Mouse (Mus musculus): ENCODE data around the gene Ifit1bl1. TPM values are rescaled to one million over a fixed set of nuclear protein-coding genes. Genes with fewer than 3 reads are reported as not detected.
A peak's percentile ranks its signal among the peaks of the same experiment; 100 is the strongest.
"Not testable (repeated sequence)": the region's sequence is repeated elsewhere in the genome, so short reads cannot be mapped to it uniquely, and the experiment has no call there.

Gene Ifit1bl1
- polyA plus RNA-seq, 1 experiment from 2014 or later, result not detected

DNA sequence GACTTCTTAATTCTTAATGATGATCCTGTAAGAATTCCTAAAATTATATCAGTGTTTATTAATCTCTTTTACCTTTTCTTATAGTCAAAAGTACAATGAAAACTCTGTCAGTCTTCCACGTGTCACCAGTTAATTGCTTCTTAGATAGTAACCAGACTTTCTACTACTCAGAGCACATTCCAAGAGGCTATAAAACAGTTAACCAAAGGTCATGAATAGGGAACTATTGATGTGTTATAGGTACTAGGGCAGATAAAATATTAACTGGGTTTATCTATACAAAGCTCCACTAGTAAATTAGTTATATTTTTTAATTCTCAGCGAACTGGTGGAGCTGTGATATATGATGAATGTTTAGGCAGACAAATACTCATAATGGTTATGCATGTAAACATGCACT, 25.7 kb upstream of the Ifit1bl1 start:
- Histone ChIP-seq H3K4me2 (replicated peaks; ENCODE audit: low read depth, low read length) (no peak overlapping the region), H3K9ac (replicated peaks; ENCODE audit: low read depth, low read length) (no peak overlapping the region), H3K27me3 (ENCODE audit: control insufficient read depth, insufficient read depth, low read length) (no peaks in the 10 kb centered on the region), H3K36me3 (ENCODE audit: control insufficient read depth, insufficient read depth, low read length) (no peaks in the 10 kb centered on the region), H3K4me3 (ENCODE audit: low read depth, low read length) (no peak overlapping the region), H3K4me1 (ENCODE audit: control insufficient read depth, insufficient read depth, low read length) (no peaks in the 10 kb centered on the region), H3K9me3 (ENCODE audit: control insufficient read depth, low read depth, low read length) (no peaks in the 10 kb centered on the region), H3K27ac (ENCODE audit: low read length) (no peak overlapping the region)
- no peak for ATAC-seq (ENCODE audit: insufficient number of reproducible peaks, insufficient read depth, low FRiP score, low read depth)
- WGBS, result 60% methylated on average over 2 of the region's 2 CpGs

DNA sequence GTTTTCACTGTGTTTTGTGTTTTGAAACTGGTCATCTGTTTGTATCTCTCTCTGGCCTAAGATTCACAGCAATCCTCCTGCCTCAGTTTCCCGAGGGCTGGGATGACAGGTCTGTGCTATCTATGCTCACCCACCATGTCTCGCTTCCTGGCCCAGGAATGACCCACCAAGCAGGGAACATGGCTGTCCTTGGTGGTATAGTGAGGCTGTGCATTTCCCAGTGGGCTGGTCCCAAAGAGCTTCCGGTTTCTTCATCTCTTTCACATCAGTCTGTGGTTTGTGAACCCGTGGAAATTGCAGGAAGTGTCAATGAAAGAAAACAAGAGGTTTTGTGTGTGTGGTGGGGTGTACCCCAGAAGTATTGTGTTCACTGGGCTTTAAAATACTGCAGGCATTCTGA, 22.9 kb upstream of the Ifit1bl1 start:
- no peak for ATAC-seq (ENCODE audit: insufficient number of reproducible peaks, insufficient read depth, low FRiP score, low read depth)
- H3K9me3 ChIP-seq (ENCODE audit: control insufficient read depth, low read depth, low read length), result no peaks in the 10 kb centered on the region
- no peak overlapping the region for H3K27ac ChIP-seq (ENCODE audit: low read length)
- H3K9ac ChIP-seq (replicated peaks; ENCODE audit: low read depth, low read length), result no peak overlapping the region
- H3K27me3 ChIP-seq (ENCODE audit: control insufficient read depth, insufficient read depth, low read length), result no peaks in the 10 kb centered on the region
- H3K4me3 ChIP-seq (ENCODE audit: low read depth, low read length), result no peak overlapping the region
- H3K36me3 ChIP-seq (ENCODE audit: control insufficient read depth, insufficient read depth, low read length), result no peaks in the 10 kb centered on the region
- 81% methylated on average over 4 of the region's 4 CpGs for WGBS
- no peak overlapping the region for H3K4me2 ChIP-seq (replicated peaks; ENCODE audit: low read depth, low read length)
- H3K4me1 ChIP-seq (ENCODE audit: control insufficient read depth, insufficient read depth, low read length), result no peaks in the 10 kb centered on the region

DNA sequence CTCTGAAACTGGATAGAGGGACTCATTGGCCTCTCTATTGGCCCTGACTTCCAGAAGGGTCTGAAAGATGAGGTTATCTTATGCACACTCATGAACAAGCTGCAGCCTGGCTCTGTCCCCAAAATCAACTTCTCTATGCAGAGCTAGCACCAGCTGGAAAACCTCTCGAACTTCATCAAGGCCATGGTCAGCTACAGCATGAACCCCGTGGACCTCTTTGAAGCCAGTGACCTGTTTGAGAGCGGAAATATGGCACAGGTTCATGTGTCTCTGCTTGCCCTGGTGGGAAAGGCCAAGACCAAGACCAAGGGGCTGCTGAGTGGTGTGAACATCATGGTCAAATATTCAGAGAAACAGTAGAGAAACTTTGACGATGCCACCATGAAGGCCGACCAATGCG, 22.0 kb upstream of the Ifit1bl1 start:
- no peak overlapping the region for H3K4me3 ChIP-seq (ENCODE audit: low read depth, low read length)
- H3K9me3 ChIP-seq (ENCODE audit: control insufficient read depth, low read depth, low read length), result no peaks in the 10 kb centered on the region
- no peaks in the 10 kb centered on the region for H3K4me1 ChIP-seq (ENCODE audit: control insufficient read depth, insufficient read depth, low read length)
- H3K27me3 ChIP-seq (ENCODE audit: control insufficient read depth, insufficient read depth, low read length), result no peaks in the 10 kb centered on the region
- no peak overlapping the region for H3K27ac ChIP-seq (ENCODE audit: low read length)
- no peaks in the 10 kb centered on the region for H3K36me3 ChIP-seq (ENCODE audit: control insufficient read depth, insufficient read depth, low read length)
- H3K9ac ChIP-seq (replicated peaks; ENCODE audit: low read depth, low read length), result no peak overlapping the region
- ATAC-seq (ENCODE audit: insufficient number of reproducible peaks, insufficient read depth, low FRiP score, low read depth), result no peak
- WGBS, result 90% methylated on average over 6 of the region's 6 CpGs
- no peak overlapping the region for H3K4me2 ChIP-seq (replicated peaks; ENCODE audit: low read depth, low read length)

DNA sequence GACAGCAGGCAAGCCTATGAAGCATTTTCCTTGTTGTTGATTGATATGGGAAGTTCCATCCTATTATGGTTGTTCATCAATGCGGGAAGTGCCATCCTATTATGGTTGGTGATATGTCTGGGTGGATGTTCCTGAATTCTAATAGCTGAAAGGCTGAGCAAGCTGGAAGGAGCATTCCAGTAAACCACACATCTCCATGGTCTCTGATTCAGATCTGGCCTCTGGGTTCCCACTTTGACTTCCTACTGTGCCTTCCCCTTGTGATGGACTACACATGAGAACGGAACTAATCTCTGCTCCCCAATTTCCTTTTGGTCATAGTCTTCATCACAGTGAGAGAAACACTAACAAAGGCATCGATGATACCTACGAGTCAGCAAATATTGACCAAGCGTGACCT, 19.1 kb upstream of the Ifit1bl1 start:
- H3K4me2 ChIP-seq (replicated peaks; ENCODE audit: low read depth, low read length), result no peak overlapping the region
- no peak overlapping the region for H3K4me3 ChIP-seq (ENCODE audit: low read depth, low read length)
- no peaks in the 10 kb centered on the region for H3K27me3 ChIP-seq (ENCODE audit: control insufficient read depth, insufficient read depth, low read length)
- H3K4me1 ChIP-seq (ENCODE audit: control insufficient read depth, insufficient read depth, low read length), result no peaks in the 10 kb centered on the region
- no peak overlapping the region for H3K27ac ChIP-seq (ENCODE audit: low read length)
- no peaks in the 10 kb centered on the region for H3K36me3 ChIP-seq (ENCODE audit: control insufficient read depth, insufficient read depth, low read length)
- H3K9me3 ChIP-seq (ENCODE audit: control insufficient read depth, low read depth, low read length), result no peaks in the 10 kb centered on the region
- WGBS, result 83% methylated on average over 5 of the region's 5 CpGs
- no peak overlapping the region for H3K9ac ChIP-seq (replicated peaks; ENCODE audit: low read depth, low read length)
- ATAC-seq (ENCODE audit: insufficient number of reproducible peaks, insufficient read depth, low FRiP score, low read depth), result no peak

DNA sequence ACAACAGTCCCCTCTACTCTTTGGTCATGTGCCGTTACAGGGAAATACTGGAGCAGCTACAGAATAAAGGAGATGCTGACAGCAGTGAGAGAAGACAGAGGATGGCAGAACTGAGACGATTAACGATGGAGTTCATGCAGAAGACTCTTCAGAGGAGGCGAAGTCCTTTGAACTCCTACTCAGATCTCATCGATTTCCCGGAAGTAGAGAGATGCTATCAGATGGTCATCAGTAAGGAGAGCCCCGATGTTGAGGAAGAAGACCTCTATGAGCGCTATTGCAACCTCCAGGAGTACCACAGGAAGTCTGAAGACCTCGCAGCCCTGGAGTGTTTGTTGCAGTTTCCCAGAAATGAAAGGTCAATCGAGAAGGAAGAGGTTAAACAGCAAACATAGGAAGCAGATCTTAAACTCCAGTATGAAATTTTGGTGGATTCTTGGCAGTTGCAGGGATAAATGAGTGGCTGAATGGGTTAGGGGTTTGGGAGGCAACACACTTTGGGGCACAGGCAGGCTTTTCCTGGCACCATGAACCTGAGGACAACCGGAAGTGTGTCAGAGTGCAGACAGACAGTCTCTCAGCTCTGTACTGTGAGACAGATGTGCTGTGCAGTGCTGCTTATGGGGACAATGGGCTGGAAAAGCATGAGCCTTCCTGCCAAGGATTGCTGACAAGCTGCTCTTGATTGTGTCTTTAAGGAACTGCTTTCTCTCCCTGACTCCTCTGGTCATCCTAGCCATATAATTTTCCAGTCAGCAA, 10.7 kb upstream of the Ifit1bl1 start:
- H3K4me2 ChIP-seq (replicated peaks; ENCODE audit: low read depth, low read length); ATAC-seq (ENCODE audit: insufficient number of reproducible peaks, insufficient read depth, low FRiP score, low read depth); H3K9me3 ChIP-seq (ENCODE audit: control insufficient read depth, low read depth, low read length); H3K9ac ChIP-seq (replicated peaks; ENCODE audit: low read depth, low read length); H3K4me1 ChIP-seq (ENCODE audit: control insufficient read depth, insufficient read depth, low read length); H3K27ac ChIP-seq (ENCODE audit: low read length); H3K4me3 ChIP-seq (ENCODE audit: low read depth, low read length); H3K36me3 ChIP-seq (ENCODE audit: control insufficient read depth, insufficient read depth, low read length); H3K27me3 ChIP-seq (ENCODE audit: control insufficient read depth, insufficient read depth, low read length): not testable (repeated sequence)
- WGBS, result 78% methylated on average over 4 of the region's 11 CpGs

DNA sequence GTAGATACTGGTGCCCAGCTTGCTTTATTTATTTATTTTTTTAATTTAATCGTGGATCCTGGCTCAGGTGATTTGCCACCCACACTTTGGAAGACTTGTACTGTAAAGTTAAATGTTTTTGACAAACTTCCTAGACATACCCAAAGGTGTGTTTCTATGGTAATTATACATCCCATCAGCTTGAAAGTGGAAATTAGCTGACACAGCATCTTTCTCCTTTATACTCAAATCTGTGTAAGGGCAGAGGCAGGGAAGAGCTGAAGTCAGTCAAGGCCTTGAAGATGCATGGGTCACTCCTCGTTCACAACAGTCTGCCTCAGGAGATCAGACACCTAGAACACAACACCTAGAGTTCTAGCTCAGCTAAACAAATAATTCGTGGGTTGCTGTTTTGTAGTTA, 8.4 kb upstream of the Ifit1bl1 start:
- 73% methylated on average over 3 of the region's 3 CpGs for WGBS
- not testable (repeated sequence) for H3K4me1 ChIP-seq (ENCODE audit: control insufficient read depth, insufficient read depth, low read length); H3K36me3 ChIP-seq (ENCODE audit: control insufficient read depth, insufficient read depth, low read length)

DNA sequence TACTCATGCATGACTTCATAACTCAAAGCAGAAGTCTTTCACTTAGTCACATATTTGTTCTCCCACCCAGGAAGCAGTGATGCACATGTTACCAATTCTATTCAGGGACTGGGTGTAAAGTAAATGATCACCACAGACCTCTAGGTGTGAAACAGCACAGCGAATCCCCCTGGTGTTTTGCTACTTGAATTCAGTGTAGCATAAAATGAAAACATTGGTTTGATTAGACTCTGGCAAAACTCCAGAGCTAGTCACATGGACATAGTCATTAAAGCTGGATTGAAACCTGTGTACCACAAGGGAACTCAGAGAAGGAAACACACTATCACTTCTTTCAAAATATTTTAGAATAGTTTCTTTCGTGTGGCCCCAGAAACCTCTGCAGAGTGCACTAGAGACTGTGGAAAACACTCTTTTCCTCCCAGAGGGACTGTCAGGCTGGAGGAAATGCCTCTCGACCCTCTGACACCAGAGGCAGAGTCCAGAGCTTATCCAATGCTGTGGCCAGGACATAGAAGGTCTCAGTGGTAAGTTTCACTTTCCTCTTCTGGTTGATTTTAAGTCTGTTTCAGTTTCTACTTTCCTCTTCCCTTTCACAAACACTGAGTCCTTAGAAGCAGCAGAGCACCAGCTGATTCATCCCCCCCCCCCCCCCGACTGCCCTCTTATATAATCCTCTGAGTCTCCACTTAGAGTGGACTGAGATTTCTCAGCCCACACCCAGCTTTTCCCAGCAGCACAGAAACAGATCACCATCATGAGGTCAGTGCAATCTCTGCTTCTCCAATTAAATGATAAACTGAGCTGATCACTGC, 5.7 kb upstream of the Ifit1bl1 start, which contains the start of gene Ifit3b:
Gene Ifit3b, plus strand, starts transcription at position 734 of the 815 bp plus-strand sequence.
- H3K27ac ChIP-seq (ENCODE audit: low read length); H3K4me3 ChIP-seq (ENCODE audit: low read depth, low read length); H3K4me1 ChIP-seq (ENCODE audit: control insufficient read depth, insufficient read depth, low read length); H3K36me3 ChIP-seq (ENCODE audit: control insufficient read depth, insufficient read depth, low read length); H3K27me3 ChIP-seq (ENCODE audit: control insufficient read depth, insufficient read depth, low read length); H3K9me3 ChIP-seq (ENCODE audit: control insufficient read depth, low read depth, low read length); H3K9ac ChIP-seq (replicated peaks; ENCODE audit: low read depth, low read length); H3K4me2 ChIP-seq (replicated peaks; ENCODE audit: low read depth, low read length): not testable (repeated sequence)
- ATAC-seq (ENCODE audit: insufficient number of reproducible peaks, insufficient read depth, low FRiP score, low read depth), result peak; percentile 56; the same call in 1 of the 2 replicates
- WGBS, result 42% methylated on average over 4 of the region's 4 CpGs

More for the DNA sequence above, 8.4 kb upstream of the Ifit1bl1 start:
- not testable (repeated sequence) for H3K9me3 ChIP-seq (ENCODE audit: control insufficient read depth, low read depth, low read length); H3K27ac ChIP-seq (ENCODE audit: low read length); H3K4me3 ChIP-seq (ENCODE audit: low read depth, low read length); H3K27me3 ChIP-seq (ENCODE audit: control insufficient read depth, insufficient read depth, low read length); H3K9ac ChIP-seq (replicated peaks; ENCODE audit: low read depth, low read length); H3K4me2 ChIP-seq (replicated peaks; ENCODE audit: low read depth, low read length); ATAC-seq (ENCODE audit: insufficient number of reproducible peaks, insufficient read depth, low FRiP score, low read depth)

DNA sequence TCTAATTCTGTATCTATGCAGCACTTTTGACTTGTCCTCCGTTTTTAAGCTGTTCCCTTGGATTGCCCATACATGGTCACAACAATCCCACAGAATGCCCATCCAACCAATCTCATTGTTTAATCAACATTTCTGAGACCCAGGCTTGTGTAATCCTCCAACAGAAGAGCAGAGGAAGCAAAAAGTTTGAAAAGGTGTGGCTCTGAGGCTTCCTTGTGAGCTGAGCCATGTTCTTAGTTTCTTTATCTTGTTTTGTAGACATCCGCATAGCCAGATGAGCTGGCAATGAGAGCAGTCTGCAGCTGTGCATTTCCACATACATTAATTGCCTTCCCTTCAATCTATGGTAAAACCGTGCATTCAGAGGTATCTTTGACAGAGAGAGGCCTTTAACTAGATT, 3.7 kb upstream of the Ifit1bl1 start:
- no peak overlapping the region for H3K27ac ChIP-seq (ENCODE audit: low read length)
- no peak overlapping the region for H3K9ac ChIP-seq (replicated peaks; ENCODE audit: low read depth, low read length)
- H3K27me3 ChIP-seq (ENCODE audit: control insufficient read depth, insufficient read depth, low read length), result no peaks in the 10 kb centered on the region
- H3K4me2 ChIP-seq (replicated peaks; ENCODE audit: low read depth, low read length), result no peak overlapping the region
- 91% methylated on average over 3 of the region's 3 CpGs for WGBS
- no peaks in the 10 kb centered on the region for H3K4me1 ChIP-seq (ENCODE audit: control insufficient read depth, insufficient read depth, low read length)
- no peak overlapping the region for H3K4me3 ChIP-seq (ENCODE audit: low read depth, low read length)
- no peaks in the 10 kb centered on the region for H3K9me3 ChIP-seq (ENCODE audit: control insufficient read depth, low read depth, low read length)
- no peak for ATAC-seq (ENCODE audit: insufficient number of reproducible peaks, insufficient read depth, low FRiP score, low read depth)
- no peaks in the 10 kb centered on the region for H3K36me3 ChIP-seq (ENCODE audit: control insufficient read depth, insufficient read depth, low read length)
